Mouse (Mus musculus) cortical plate, adult 2 months (tissue): ENCODE measurements at regions not wholly inside any gene's neighbourhood (a gene's known extent, or its start where the extent isn't known, plus 50 kb on each side); places are given as distances from the start of the nearest gene placed in this dataset.

Experiments
- CTCF ChIP-seq: fragments of 200-500 bp; IDR thresholded peaks from 2 replicates; pipeline ENCODE4 v1.5.1; 2011; ENCODE audit warnings: mild to moderate bottlenecking, control low read depth, low read length; ENCODE audit not compliant: insufficient read depth; ENCODE audit errors: extremely low read depth
- POLR2A ChIP-seq: fragments of 200-500 bp; IDR thresholded peaks from 2 replicates; pipeline ENCODE4 v1.6.1; 2011; ENCODE audit warnings: mild to moderate bottlenecking, low read length, control low read depth; ENCODE audit not compliant: insufficient read depth; ENCODE audit errors: extremely low read depth

DNA sequence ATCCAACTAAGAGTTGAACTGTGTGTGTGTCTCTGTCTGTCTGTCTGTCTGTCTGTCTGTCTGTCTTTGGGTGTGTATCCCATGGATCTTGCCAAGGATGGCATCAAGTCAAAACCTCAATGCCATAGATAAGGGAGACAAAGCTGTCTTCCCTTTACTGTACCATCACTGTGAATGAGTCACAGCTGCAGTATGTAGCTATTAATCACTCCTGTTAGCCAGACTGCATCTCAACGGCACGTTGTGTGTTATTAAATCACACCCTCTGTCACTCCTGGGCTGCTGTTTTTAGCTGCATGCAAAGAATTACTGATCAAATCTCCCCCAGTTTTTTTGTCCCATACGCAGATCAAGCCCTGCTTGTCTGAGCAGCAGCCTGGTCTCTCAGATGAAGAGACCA is 91.6 kb downstream of the Cbln1 start:
- TF ChIP-seq POLR2A (no peak), CTCF (no peak)
